Mouse (Mus musculus) ES-Bruce4 (cell line): ENCODE results near the gene Tpcn1. TPM values are rescaled to one million over a fixed set of nuclear protein-coding genes. Genes with fewer than 3 reads are reported as not detected.

Source experiments
- H3K27ac ChIP-seq: 2 replicates; pipeline ENCODE4 v1.5.1; 2012; ENCODE audit warnings: low read length, inconsistent platforms; ENCODE audit not compliant: insufficient read depth
- H3K27me3 ChIP-seq: 2 replicates; pipeline ENCODE4 v1.6.1; 2012; ENCODE audit warnings: mild to moderate bottlenecking, low read length, inconsistent platforms; ENCODE audit not compliant: control insufficient read depth, poor library complexity, insufficient read depth, severe bottlenecking
- H3K36me3 ChIP-seq: 2 replicates; pipeline ENCODE4 v1.6.1; 2012; ENCODE audit warnings: inconsistent platforms, mild to moderate bottlenecking, low read length, moderate library complexity; ENCODE audit not compliant: control insufficient read depth, poor library complexity, insufficient read depth, severe bottlenecking
- H3K4me1 ChIP-seq: one replicate; pipeline ENCODE4 v1.8.1; 2011; ENCODE audit warnings: low read length; ENCODE audit not compliant: control insufficient read depth, insufficient read depth
- H3K4me3 ChIP-seq: 2 replicates; pipeline ENCODE4 v1.5.1; 2011; ENCODE audit warnings: low read depth, mild to moderate bottlenecking, low read length
- H3K9ac ChIP-seq: 2 replicates; pipeline ENCODE4 v1.6.1; 2012; ENCODE audit warnings: low read depth, mild to moderate bottlenecking, inconsistent platforms; ENCODE audit not compliant: poor library complexity, severe bottlenecking
- H3K9me3 ChIP-seq: replicated peaks from 2 replicates; pipeline ENCODE4 v1.6.1; 2012; ENCODE audit warnings: mild to moderate bottlenecking, low read length, inconsistent platforms; ENCODE audit not compliant: control insufficient read depth, poor library complexity, insufficient read depth, severe bottlenecking
- CTCF ChIP-seq: IDR thresholded peaks from one replicate; pipeline ENCODE4 v1.8.1; 2011; ENCODE audit warnings: low read depth, low read length
- EP300 ChIP-seq: IDR thresholded peaks from 2 replicates; pipeline ENCODE4 v1.6.1; 2011; ENCODE audit warnings: low read depth, low read length; ENCODE audit not compliant: insufficient read depth
- POLR2A ChIP-seq: IDR thresholded peaks from one replicate; pipeline ENCODE4 v1.8.1; 2011; ENCODE audit warnings: low read length; ENCODE audit not compliant: insufficient read depth
- polyA plus RNA-seq: library from polyadenylated mRNA; stranded (reverse); fragments of >200 nt; gene quantifications from 2 replicates; pipeline ENCODE4 v1.2.4, GENCODE M21; 2011; ENCODE audit warnings: low read depth; ENCODE audit not compliant: missing spikeins, insufficient read depth, insufficient read length

Gene Tpcn1
- polyA plus RNA-seq, 1 experiment, result 13.2 TPM

- H3K9ac ChIP-seq, result peak overlapping the region; percentile 81
- H3K27me3 ChIP-seq, result no peaks in the 10 kb centered on the region
- no peaks in the 10 kb centered on the region for H3K4me1 ChIP-seq
- no peak overlapping the region for H3K4me3 ChIP-seq
- H3K36me3 ChIP-seq, result no peaks in the 10 kb centered on the region
- no peak overlapping the region for H3K27ac ChIP-seq
- no peaks in the 10 kb centered on the region for H3K9me3 ChIP-seq
- no peak for TF ChIP-seq POLR2A
- TF ChIP-seq CTCF, result no peak
- no peak for TF ChIP-seq EP300
These were observed 902 bp downstream of the Tpcn1 start for GRCm38 (mm10) chr5:120587616-120587926.

GRCm38 (mm10) chr5:120586741-120587615 is 1.5 kb downstream of the Tpcn1 start:
- no peak overlapping the region for H3K9ac ChIP-seq
- H3K27ac ChIP-seq, result no peak overlapping the region
- H3K4me1 ChIP-seq, result no peaks in the 10 kb centered on the region
- H3K4me3 ChIP-seq, result no peak overlapping the region
- TF ChIP-seq EP300, result no peak
- TF ChIP-seq CTCF, result no peak
- no peak for TF ChIP-seq POLR2A
- H3K27me3 ChIP-seq, result no peaks in the 10 kb centered on the region
- H3K9me3 ChIP-seq, result no peaks in the 10 kb centered on the region
- H3K36me3 ChIP-seq, result no peaks in the 10 kb centered on the region

GRCm38 (mm10) chr5:120584968-120585367 is 3.5 kb downstream of the Tpcn1 start:
- H3K27me3 ChIP-seq, result no peaks in the 10 kb centered on the region
- no peak overlapping the region for H3K9ac ChIP-seq
- no peak overlapping the region for H3K4me3 ChIP-seq
- no peak for TF ChIP-seq POLR2A
- peaks cover 3% of the 10 kb centered on the region for H3K4me1 ChIP-seq
- no peaks in the 10 kb centered on the region for H3K9me3 ChIP-seq
- H3K27ac ChIP-seq, result no peak overlapping the region
- H3K36me3 ChIP-seq, result no peaks in the 10 kb centered on the region

- H3K4me1 ChIP-seq, result peaks cover 5% of the 10 kb centered on the region
These were observed 5.0 kb downstream of the Tpcn1 start for GRCm38 (mm10) chr5:120583511-120583910.

GRCm38 (mm10) chr5:120582002-120582401 is 6.5 kb downstream of the Tpcn1 start:
- H3K27ac ChIP-seq, result no peak overlapping the region
- no peak overlapping the region for H3K4me3 ChIP-seq
- no peaks in the 10 kb centered on the region for H3K9me3 ChIP-seq
- H3K36me3 ChIP-seq, result no peaks in the 10 kb centered on the region
- TF ChIP-seq CTCF, result no peak
- TF ChIP-seq EP300, result no peak
- no peak for TF ChIP-seq POLR2A
- H3K9ac ChIP-seq, result no peak overlapping the region
- peaks cover 9% of the 10 kb centered on the region for H3K4me1 ChIP-seq
- H3K27me3 ChIP-seq, result no peaks in the 10 kb centered on the region

More at GRCm38 (mm10) chr5:120583511-120583910, 5.0 kb downstream of the Tpcn1 start:
- Histone ChIP-seq H3K9me3 (no peaks in the 10 kb centered on the region), H3K4me3 (no peak overlapping the region), H3K36me3 (no peaks in the 10 kb centered on the region), H3K9ac (no peak overlapping the region), H3K27ac (no peak overlapping the region), H3K27me3 (no peaks in the 10 kb centered on the region)
- TF ChIP-seq CTCF, result no peak
- TF ChIP-seq EP300, result no peak
- no peak for TF ChIP-seq POLR2A

- H3K9me3 ChIP-seq, result no peaks in the 10 kb centered on the region
- H3K27ac ChIP-seq, result no peak overlapping the region
- H3K4me1 ChIP-seq, result peaks cover 9% of the 10 kb centered on the region
- TF ChIP-seq CTCF (no peak), POLR2A (no peak), EP300 (no peak)
- H3K4me3 ChIP-seq, result no peak overlapping the region
- no peaks in the 10 kb centered on the region for H3K27me3 ChIP-seq
- no peaks in the 10 kb centered on the region for H3K36me3 ChIP-seq
- H3K9ac ChIP-seq, result no peak overlapping the region
These were observed 8.4 kb downstream of the Tpcn1 start for GRCm38 (mm10) chr5:120579898-120580626.
